Comparison of ENCODE assay signal across 7 mouse cellular contexts in the genomic region with DNA sequence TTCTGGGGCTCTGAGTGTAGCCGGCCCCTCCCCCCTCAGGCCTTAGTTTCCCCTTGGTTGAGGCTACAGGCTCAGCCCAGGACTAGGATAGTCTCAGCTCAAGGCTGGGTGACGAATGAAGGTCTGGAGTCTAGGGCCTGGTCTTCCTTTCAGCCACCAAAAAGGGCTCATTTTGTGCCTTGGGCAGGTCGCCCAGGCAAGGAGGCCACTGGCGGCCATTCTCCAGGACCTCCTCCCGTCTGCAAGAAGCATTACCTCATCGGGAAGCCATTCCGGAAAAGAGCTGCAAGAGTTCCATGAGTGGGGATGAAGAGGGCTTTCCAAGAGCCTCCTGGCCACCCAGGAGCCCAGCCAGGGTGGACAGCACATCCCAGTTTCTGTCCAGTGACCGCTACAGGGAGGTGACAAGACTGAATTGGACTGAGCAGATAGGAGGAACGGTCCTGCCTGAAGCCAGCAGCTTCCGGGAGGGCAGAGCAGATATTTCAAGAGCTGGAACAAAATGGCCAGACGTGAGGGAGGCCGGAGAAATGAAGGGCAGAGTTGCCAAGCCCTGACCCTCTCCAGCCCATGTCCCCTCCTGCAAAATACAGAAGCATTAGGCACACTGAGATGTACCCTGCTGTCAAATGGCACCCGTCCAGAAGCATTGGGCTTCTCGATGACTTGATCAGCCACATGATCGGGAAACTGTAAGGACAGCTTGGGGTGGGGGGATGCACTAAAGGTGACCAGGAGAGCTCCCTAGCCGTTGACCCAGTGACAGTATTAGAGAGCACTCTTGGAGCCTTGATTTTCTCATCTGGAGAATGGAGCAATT. TPM values are rescaled to one million over a fixed set of nuclear protein-coding genes. Genes with fewer than 3 reads are reported as not detected.
A peak's percentile ranks its signal among the peaks of the same experiment; 100 is the strongest.
DNase-seq lines count a peak whose midpoint lies in the region; ATAC-seq and TF ChIP-seq lines count a peak whose summit lies in the region.

No protein-coding gene starts in this region.

- 77% methylated on average over 16 of the region's 16 CpGs for WGBS in embryonic facial prominence, embryonic 15.5 days
- 50% methylated on average over 16 of the region's 16 CpGs for WGBS in heart, postnatal 0 days
- WGBS in small intestine, adult 2 months = 74% methylated on average over 16 of the region's 16 CpGs

- intact Hi-C loops in left cerebral cortex, postnatal 25 days (cut with DNase I) = loop anchor here (2.0 to 5.0 kb wide), 2 partner anchors 59 to 265 kb away; a partner anchor contains a TSS

- peaks cover 4% of the 10 kb centered on the region; the same call in 1 of the 2 replicates for H3K27me3 ChIP-seq in embryonic facial prominence, embryonic 15.5 days
- peaks cover 13% of the 10 kb centered on the region; the same call in 1 of the 2 replicates for H3K27me3 ChIP-seq in heart, postnatal 0 days (ENCODE audit: control insufficient read depth, insufficient read depth, low read length)
- H3K27me3 ChIP-seq in small intestine, adult 2 months (ENCODE audit: control insufficient read depth, insufficient read depth, low read length) = no peaks in the 10 kb centered on the region

- ATAC-seq in embryonic facial prominence, embryonic 15.5 days (ENCODE audit: insufficient number of reproducible peaks, low FRiP score, low TSS enrichment, low read depth) = no peak
- ATAC-seq in heart, postnatal 0 days (ENCODE audit: insufficient read depth, low read depth) = no peak

- no peak overlapping the region for H3K4me2 ChIP-seq in embryonic facial prominence, embryonic 15.5 days (replicated peaks)
- no peak overlapping the region for H3K4me2 ChIP-seq in heart, postnatal 0 days (ENCODE audit: low read depth, low read length)

- peak overlapping the region; percentile 79 for H3K27ac ChIP-seq in embryonic facial prominence, embryonic 15.5 days (replicated peaks)
- H3K27ac ChIP-seq in heart, postnatal 0 days (ENCODE audit: low read depth) = peak overlapping the region; percentile 87
- H3K27ac ChIP-seq in small intestine, adult 2 months (ENCODE audit: insufficient read depth, low read depth, low read length) = peak overlapping the region; percentile 82

- no peak overlapping the region for H3K4me3 ChIP-seq in embryonic facial prominence, embryonic 15.5 days (replicated peaks)
- H3K4me3 ChIP-seq in heart, postnatal 0 days (ENCODE audit: low read depth, low read length) = no peak overlapping the region
- no peak overlapping the region; the same call in 1 of the 2 replicates for H3K4me3 ChIP-seq in small intestine, adult 2 months (ENCODE audit: low read depth, low read length)

- no peaks in the 10 kb centered on the region for H3K36me3 ChIP-seq in embryonic facial prominence, embryonic 15.5 days
- no peaks in the 10 kb centered on the region for H3K36me3 ChIP-seq in heart, postnatal 0 days (replicated peaks; ENCODE audit: control insufficient read depth, insufficient read depth, low read length)
- H3K36me3 ChIP-seq in small intestine, adult 2 months (ENCODE audit: control insufficient read depth, insufficient read depth, low read length) = no peaks in the 10 kb centered on the region

- no peaks in the 10 kb centered on the region for H3K9me3 ChIP-seq in embryonic facial prominence, embryonic 15.5 days (replicated peaks)
- no peaks in the 10 kb centered on the region for H3K9me3 ChIP-seq in heart, postnatal 0 days (replicated peaks; ENCODE audit: control insufficient read depth, low read length)

- no peak for TF ChIP-seq EP300 in heart, postnatal 0 days (IDR thresholded peaks at IDR 0.05; ENCODE audit: low read depth)

- TF ChIP-seq POLR2A in small intestine, adult 2 months (IDR thresholded peaks at IDR 0.05; ENCODE audit: low read depth, low read length) = no peak

- DNase-seq in ovary, postnatal 10 days (ENCODE audit: low spot score) = peak; percentile 51
- no peak for DNase-seq in ovary, postnatal 14 days (ENCODE audit: low spot score)
- DNase-seq in heart, postnatal 0 days (ENCODE audit: low spot score) = peak; percentile 39
- DNase-seq in left cerebral cortex, postnatal 25 days (ENCODE audit: low spot score in 2 of 2) = peak; percentile 27 to 49
- DNase-seq in thymus, postnatal 0 days (ENCODE audit: low spot score) = no peak

- H3K9ac ChIP-seq in embryonic facial prominence, embryonic 15.5 days = no peak overlapping the region
- no peak overlapping the region for H3K9ac ChIP-seq in heart, postnatal 0 days (replicated peaks; ENCODE audit: low read depth, low read length)

- no peak for TF ChIP-seq CTCF in heart, postnatal 0 days (IDR thresholded peaks at IDR 0.05; ENCODE audit: low read depth)
- TF ChIP-seq CTCF in small intestine, adult 2 months (IDR thresholded peaks at IDR 0.05; ENCODE audit: extremely low read depth, insufficient read length, insufficient replicate concordance, low read depth, low read length) = no peak

- peaks cover 46% of the 10 kb centered on the region for H3K4me1 ChIP-seq in embryonic facial prominence, embryonic 15.5 days
- peaks cover 15% of the 10 kb centered on the region for H3K4me1 ChIP-seq in heart, postnatal 0 days (ENCODE audit: control insufficient read depth, insufficient read depth)
- H3K4me1 ChIP-seq in small intestine, adult 2 months (ENCODE audit: control insufficient read depth, insufficient read depth, insufficient read length, low read length) = peaks cover 14% of the 10 kb centered on the region

RNA-seq across cellular contexts. Expression of a gene that starts 29.6 kb away (rescaled TPM):
- polyA plus RNA-seq in embryonic facial prominence, embryonic 15.5 days (2015; fragmentation: Nextera tagmentation; extraction: Ambion mirVana) = 36.0 and 40.9 TPM in 2 replicates
- total RNA-seq in heart, postnatal 0 days (2014; rRNA removed; ENCODE audit: low replicate concordance) = 0.81 and 2.6 TPM in 2 replicates
- polyA plus RNA-seq in heart, postnatal 0 days (2015; fragmentation: Nextera tagmentation; extraction: Ambion mirVana) = 0.10 and 0.37 TPM in 2 replicates
- 10 to 100 TPM; 31.3 to 34.4 TPM for total RNA-seq in left cerebral cortex, postnatal 25 days (2021)
- 0.14 TPM in 1 of 2 replicates, not detected in the other for polyA plus RNA-seq in small intestine, adult 2 months (2012; rRNA removed)
- 0.73 and 1.3 TPM in 2 replicates for polyA plus RNA-seq in thymus, postnatal 0 days (2015; fragmentation: Nextera tagmentation; extraction: Ambion mirVana)

Comparison
In these comparisons a context has a peak if more than half of its experiments do, and no peak if none do; other contexts are left out.
1. DNase-seq: peak in ovary, postnatal 10 days (single experiment), heart, postnatal 0 days (single experiment) and left cerebral cortex, postnatal 25 days (2 of 2); none in ovary, postnatal 14 days (single experiment) and thymus, postnatal 0 days (single experiment).
2. RNA of a gene that starts 29.6 kb away (polyA plus RNA-seq): 36.0 to 40.9 TPM in embryonic facial prominence, embryonic 15.5 days; 0.73 to 1.3 TPM in thymus, postnatal 0 days, 0.10 to 0.37 TPM in heart, postnatal 0 days and 0.14 TPM in small intestine, adult 2 months; every median in the first group is over 10 times any median in the second.
3. Peak in every context shown above with its lines, with median percentiles within 50 percentile points of each other: H3K27ac ChIP-seq.